ENCODE assay signal across 8 mouse cellular contexts in genomic region chr10:128909567-128910028, GRCm38 (mm10). TPM values are rescaled to one million over a fixed set of nuclear protein-coding genes. Genes with fewer than 3 reads are reported as not detected.
DNase-seq lines count a peak whose midpoint lies in the region; ATAC-seq lines count a peak whose summit lies in the region.

No protein-coding gene starts in this region.

- no peaks in the 10 kb centered on the region for H3K9me3 ChIP-seq in forebrain, embryonic 12.5 days
- H3K9me3 ChIP-seq in heart, embryonic 16.5 days (replicated peaks; ENCODE audit: control insufficient read depth, low read length): no peaks in the 10 kb centered on the region
- H3K9me3 ChIP-seq in liver, embryonic 16.5 days (replicated peaks; ENCODE audit: control insufficient read depth, low read length): no peaks in the 10 kb centered on the region
- no peaks in the 10 kb centered on the region for H3K9me3 ChIP-seq in neural tube, embryonic 13.5 days

- peak overlapping the region; percentile 84 for H3K4me2 ChIP-seq in forebrain, embryonic 12.5 days
- peak overlapping the region; percentile 69 for H3K4me2 ChIP-seq in heart, embryonic 16.5 days (ENCODE audit: low read depth, low read length)
- peak overlapping the region; percentile 72 for H3K4me2 ChIP-seq in liver, embryonic 16.5 days (ENCODE audit: low read depth, low read length)
- H3K4me2 ChIP-seq in neural tube, embryonic 13.5 days: peak overlapping the region; percentile 75

- peak; percentile 73 for ATAC-seq in forebrain, embryonic 12.5 days (ENCODE audit: low FRiP score)
- ATAC-seq in heart, embryonic 16.5 days (replicated peaks; ENCODE audit: extremely low read depth, insufficient read depth, low FRiP score): peak; percentile 88
- peak; percentile 79 for ATAC-seq in liver, embryonic 16.5 days (ENCODE audit: low read depth)
- ATAC-seq in neural tube, embryonic 13.5 days (ENCODE audit: low read depth): peak; percentile 52

- under 1% methylated on average over 35 of the region's 41 CpGs for WGBS in forebrain, embryonic 12.5 days
- WGBS in heart, embryonic 16.5 days: under 1% methylated on average over 33 of the region's 41 CpGs
- WGBS in liver, embryonic 16.5 days (ENCODE audit: insufficient replicate concordance): 2% methylated on average over 32 of the region's 41 CpGs
- WGBS in neural tube, embryonic 13.5 days: under 1% methylated on average over 41 of the region's 41 CpGs

- DNase-seq in B cell, adult 2 months: peak; percentile 21 to 26
- peak; percentile 88 for DNase-seq in brain, adult 2 months (ENCODE audit: low read depth, low spot score)
- peak; percentile 90 to 98 for DNase-seq in kidney, postnatal 25 days
- DNase-seq in urinary bladder, postnatal 14 days (ENCODE audit: low spot score): peak; percentile 89

- peaks cover 22% of the 10 kb centered on the region for H3K4me1 ChIP-seq in forebrain, embryonic 12.5 days
- H3K4me1 ChIP-seq in heart, embryonic 16.5 days (ENCODE audit: control insufficient read depth, insufficient read depth, low read length): peaks cover 19% of the 10 kb centered on the region
- no peaks in the 10 kb centered on the region; the same call in 1 of the 2 replicates for H3K4me1 ChIP-seq in liver, embryonic 16.5 days (ENCODE audit: control insufficient read depth, low read depth, low read length)
- H3K4me1 ChIP-seq in neural tube, embryonic 13.5 days (replicated peaks): peaks cover 32% of the 10 kb centered on the region

- H3K27ac ChIP-seq in forebrain, embryonic 12.5 days: peak overlapping the region; percentile 42; the same call in 1 of the 2 replicates
- peak overlapping the region; percentile 93 for H3K27ac ChIP-seq in heart, embryonic 16.5 days (ENCODE audit: low read length)
- H3K27ac ChIP-seq in liver, embryonic 16.5 days (ENCODE audit: low read length): peak overlapping the region; percentile 14
- H3K27ac ChIP-seq in neural tube, embryonic 13.5 days (replicated peaks): peak overlapping the region; percentile 69

- peak overlapping the region; percentile 81 for H3K4me3 ChIP-seq in forebrain, embryonic 12.5 days (replicated peaks)
- H3K4me3 ChIP-seq in heart, embryonic 16.5 days (ENCODE audit: low read length): peak overlapping the region; percentile 88
- H3K4me3 ChIP-seq in liver, embryonic 16.5 days (ENCODE audit: low read depth, low read length): peak overlapping the region; percentile 65
- H3K4me3 ChIP-seq in neural tube, embryonic 13.5 days: peak overlapping the region; percentile 75

- H3K27me3 ChIP-seq in forebrain, embryonic 12.5 days: peaks cover 14% of the 10 kb centered on the region
- no peaks in the 10 kb centered on the region for H3K27me3 ChIP-seq in heart, embryonic 16.5 days (ENCODE audit: control insufficient read depth, insufficient read depth, low read length)
- H3K27me3 ChIP-seq in liver, embryonic 16.5 days (ENCODE audit: control insufficient read depth, insufficient read depth, low read depth, low read length): peaks cover 37% of the 10 kb centered on the region
- peaks cover 8% of the 10 kb centered on the region; the same call in 1 of the 2 replicates for H3K27me3 ChIP-seq in neural tube, embryonic 13.5 days

- H3K36me3 ChIP-seq in forebrain, embryonic 12.5 days (replicated peaks): peaks cover 3% of the 10 kb centered on the region
- H3K36me3 ChIP-seq in heart, embryonic 16.5 days (ENCODE audit: control insufficient read depth, insufficient read depth): peaks cover 9% of the 10 kb centered on the region
- no peaks in the 10 kb centered on the region for H3K36me3 ChIP-seq in liver, embryonic 16.5 days (ENCODE audit: control insufficient read depth, insufficient read depth)
- no peaks in the 10 kb centered on the region for H3K36me3 ChIP-seq in neural tube, embryonic 13.5 days

- peak overlapping the region; percentile 85 for H3K9ac ChIP-seq in forebrain, embryonic 12.5 days
- peak overlapping the region; percentile 98 for H3K9ac ChIP-seq in heart, embryonic 16.5 days (ENCODE audit: low read length)
- H3K9ac ChIP-seq in liver, embryonic 16.5 days (ENCODE audit: low read depth, low read length): peak overlapping the region; percentile 69
- H3K9ac ChIP-seq in neural tube, embryonic 13.5 days: peak overlapping the region; percentile 86

RNA-seq across cellular contexts. Expression of gene Cd63, which starts 8.8 kb away (rescaled TPM):
- polyA plus RNA-seq in forebrain, embryonic 12.5 days (2016; fragmentation: Nextera tagmentation; extraction: Ambion mirVana): 129 and 160 TPM in 2 replicates
- polyA plus RNA-seq in heart, embryonic 16.5 days (2015; fragmentation: Nextera tagmentation; extraction: Ambion mirVana): 402 and 430 TPM in 2 replicates
- polyA plus RNA-seq in liver, embryonic 16.5 days (2015; fragmentation: Nextera tagmentation; extraction: Ambion mirVana): 97.4 and 109 TPM in 2 replicates
- polyA plus RNA-seq in neural tube, embryonic 13.5 days (2015; fragmentation: Nextera tagmentation; extraction: Ambion mirVana): 228 and 241 TPM in 2 replicates

RNA-seq across cellular contexts. Expression of gene Rdh5, which starts 13.1 kb away (rescaled TPM):
- polyA plus RNA-seq in forebrain, embryonic 12.5 days (2016; fragmentation: Nextera tagmentation; extraction: Ambion mirVana): 11.3 and 13.3 TPM in 2 replicates
- 13.0 and 14.6 TPM in 2 replicates for polyA plus RNA-seq in heart, embryonic 16.5 days (2015; fragmentation: Nextera tagmentation; extraction: Ambion mirVana)
- polyA plus RNA-seq in liver, embryonic 16.5 days (2015; fragmentation: Nextera tagmentation; extraction: Ambion mirVana): 20.8 and 21.9 TPM in 2 replicates
- polyA plus RNA-seq in neural tube, embryonic 13.5 days (2015; fragmentation: Nextera tagmentation; extraction: Ambion mirVana): 14.1 and 16.9 TPM in 2 replicates

RNA-seq across cellular contexts. Expression of gene Bloc1s1, which starts 14.2 kb away (rescaled TPM):
- polyA plus RNA-seq in forebrain, embryonic 12.5 days (2016; fragmentation: Nextera tagmentation; extraction: Ambion mirVana): 183 and 188 TPM in 2 replicates
- 224 and 225 TPM in 2 replicates for polyA plus RNA-seq in heart, embryonic 16.5 days (2015; fragmentation: Nextera tagmentation; extraction: Ambion mirVana)
- polyA plus RNA-seq in liver, embryonic 16.5 days (2015; fragmentation: Nextera tagmentation; extraction: Ambion mirVana): 92.8 and 96.6 TPM in 2 replicates
- 299 and 314 TPM in 2 replicates for polyA plus RNA-seq in neural tube, embryonic 13.5 days (2015; fragmentation: Nextera tagmentation; extraction: Ambion mirVana)

RNA-seq across cellular contexts. Expression of gene Gdf11, which starts 18.1 kb away (rescaled TPM):
- polyA plus RNA-seq in forebrain, embryonic 12.5 days (2016; fragmentation: Nextera tagmentation; extraction: Ambion mirVana): 9.3 and 9.6 TPM in 2 replicates
- polyA plus RNA-seq in heart, embryonic 16.5 days (2015; fragmentation: Nextera tagmentation; extraction: Ambion mirVana): 1.7 and 2.0 TPM in 2 replicates
- polyA plus RNA-seq in liver, embryonic 16.5 days (2015; fragmentation: Nextera tagmentation; extraction: Ambion mirVana): 0.16 and 0.22 TPM in 2 replicates
- 11.8 and 13.5 TPM in 2 replicates for polyA plus RNA-seq in neural tube, embryonic 13.5 days (2015; fragmentation: Nextera tagmentation; extraction: Ambion mirVana)

RNA-seq across cellular contexts. Expression of gene Itga7, which starts 24.0 kb away (rescaled TPM):
- polyA plus RNA-seq in forebrain, embryonic 12.5 days (2016; fragmentation: Nextera tagmentation; extraction: Ambion mirVana): 0.46 and 0.73 TPM in 2 replicates
- polyA plus RNA-seq in heart, embryonic 16.5 days (2015; fragmentation: Nextera tagmentation; extraction: Ambion mirVana): 10.3 and 11.9 TPM in 2 replicates
- 0.39 and 0.83 TPM in 2 replicates for polyA plus RNA-seq in liver, embryonic 16.5 days (2015; fragmentation: Nextera tagmentation; extraction: Ambion mirVana)
- 12.1 and 15.5 TPM in 2 replicates for polyA plus RNA-seq in neural tube, embryonic 13.5 days (2015; fragmentation: Nextera tagmentation; extraction: Ambion mirVana)

Comparison
In these comparisons a context has a peak if more than half of its experiments do, and no peak if none do; other contexts are left out.
1. Peak in every context shown above with its lines: DNase-seq, ATAC-seq, H3K4me3 ChIP-seq and H3K27ac ChIP-seq.
2. DNase-seq: peak in every context shown above with its lines; median percentile 94 in kidney, postnatal 25 days; 89 in urinary bladder, postnatal 14 days; 88 in brain, adult 2 months; 24 in B cell, adult 2 months.
3. H3K27ac ChIP-seq: peak in every context shown above with its lines; median percentile 93 in heart, embryonic 16.5 days; 69 in neural tube, embryonic 13.5 days; 42 in forebrain, embryonic 12.5 days; 14 in liver, embryonic 16.5 days.